Mouse (Mus musculus) MEL (cell line): Measurements from ENCODE around the gene Taar9. TPM values are rescaled to one million over a fixed set of nuclear protein-coding genes. Genes with fewer than 3 reads are reported as not detected.
"Not testable (repeated sequence)": the region's sequence is repeated elsewhere in the genome, so short reads cannot be mapped to it uniquely, and the experiment has no call there.

Source experiments
- DNase-seq: peaks from one replicate; pipeline ENCODE4 v3.0.0; 2011; ENCODE audit warnings: low read depth, low spot score
- H3K27ac ChIP-seq: 2 replicates; pipeline ENCODE4 v1.5.1; 2012; ENCODE audit warnings: low read depth, mild to moderate bottlenecking, control low read depth, low read length, moderate library complexity; ENCODE audit not compliant: control insufficient read depth
- H3K27me3 ChIP-seq, 2 experiments: fragments of 150-350 bp in 1 of 2; sonication (generic) in 1 of 2; 2 replicates each; pipeline ENCODE4 v1.6.1; 2012; ENCODE audit warnings: low read length in 2 of 2, mild to moderate bottlenecking in 2 of 2, improper control_type of control experiment in 1 of 2, moderate library complexity in 1 of 2; ENCODE audit not compliant: insufficient read depth in 2 of 2, control insufficient read depth in 1 of 2
- H3K36me3 ChIP-seq, 2 experiments: 2 replicates each; pipeline ENCODE4 v1.6.1; 2012 to 2014; ENCODE audit warnings: low read length in 2 of 2, improper control_type of control experiment in 1 of 2, inconsistent platforms in 1 of 2, mild to moderate bottlenecking in 1 of 2; ENCODE audit not compliant: insufficient read depth in 2 of 2, control insufficient read depth in 1 of 2
- H3K4me1 ChIP-seq, 2 experiments: fragments of 150-350 bp in 1 of 2; sonication (generic) in 1 of 2; 2 replicates each; pipeline ENCODE4 v1.6.1; 2012; ENCODE audit warnings: low read length in 2 of 2, improper control_type of control experiment in 1 of 2, mild to moderate bottlenecking in 1 of 2; ENCODE audit not compliant: insufficient read depth in 2 of 2, control insufficient read depth in 1 of 2
- H3K4me3 ChIP-seq, 2 experiments: fragments of 150-350 bp in 1 of 2; sonication (generic) in 1 of 2; 2 replicates each; pipeline ENCODE4 v1.5.1; 2012; ENCODE audit warnings: low read depth in 2 of 2, low read length in 2 of 2, mild to moderate bottlenecking in 2 of 2, moderate library complexity in 2 of 2, control low read depth in 1 of 2, improper control_type of control experiment in 1 of 2; ENCODE audit not compliant: control insufficient read depth in 1 of 2, insufficient read depth in 1 of 2
- H3K79me2 ChIP-seq: 2 replicates; pipeline ENCODE4 v1.6.1; 2012; ENCODE audit warnings: mild to moderate bottlenecking, low read length, moderate library complexity; ENCODE audit not compliant: control insufficient read depth, poor library complexity, insufficient read depth
- H3K9ac ChIP-seq: 2 replicates; pipeline ENCODE4 v1.6.1; 2012; ENCODE audit warnings: low read depth, mild to moderate bottlenecking, control low read depth, low read length, moderate library complexity; ENCODE audit not compliant: control insufficient read depth, poor library complexity, severe bottlenecking
- H3K9me3 ChIP-seq: fragments of 150-350 bp; sonication (generic); replicated peaks from 2 replicates; pipeline ENCODE4 v1.6.1; 2012; ENCODE audit warnings: mild to moderate bottlenecking, low read length, improper control_type of control experiment, moderate library complexity; ENCODE audit not compliant: insufficient read depth
- BHLHE40 ChIP-seq: IDR thresholded peaks from 2 replicates; pipeline ENCODE4 v1.6.1; 2012; ENCODE audit warnings: low read depth, mild to moderate bottlenecking, inconsistent platforms, low read length, improper control_type of control experiment, borderline replicate concordance
- CHD2 ChIP-seq: IDR thresholded peaks from 2 replicates; pipeline ENCODE4 v1.6.1; 2011; ENCODE audit warnings: low read length, improper control_type of control experiment
- CTCF ChIP-seq, 3 experiments: IDR thresholded peaks in 2 of 3; conservative IDR thresholded peaks in 1 of 3; 2 replicates each; pipeline ENCODE4 v1.5.1; 2011 to 2012; ENCODE audit warnings: low read length in 3 of 3, low read depth in 2 of 3, mild to moderate bottlenecking in 2 of 3, improper control_type of control experiment in 1 of 3, inconsistent platforms in 1 of 3, mixed read lengths in 1 of 3, moderate library complexity in 1 of 3; ENCODE audit not compliant: control insufficient read depth in 1 of 3, insufficient read depth in 1 of 3, poor library complexity in 1 of 3, severe bottlenecking in 1 of 3
- E2F4 ChIP-seq: IDR thresholded peaks from 2 replicates; pipeline ENCODE4 v1.6.1; 2011; ENCODE audit warnings: low read depth, low read length, improper control_type of control experiment, borderline replicate concordance
- GATA1 ChIP-seq: IDR thresholded peaks from 2 replicates; pipeline ENCODE4 v1.6.1; 2011; ENCODE audit warnings: low read depth, low read length, improper control_type of control experiment
- MAFK ChIP-seq: IDR thresholded peaks from 2 replicates; pipeline ENCODE4 v1.6.1; 2011; ENCODE audit warnings: low read depth, mild to moderate bottlenecking, low read length, improper control_type of control experiment, borderline replicate concordance
- MYC ChIP-seq: IDR thresholded peaks from 2 replicates; pipeline ENCODE4 v1.6.1; 2011; ENCODE audit warnings: low read depth, mild to moderate bottlenecking, low read length, improper control_type of control experiment, moderate library complexity
- NRF1 ChIP-seq: IDR thresholded peaks from 2 replicates; pipeline ENCODE4 v1.6.1; 2014; ENCODE audit warnings: low read depth, mild to moderate bottlenecking, inconsistent platforms, low read length, improper control_type of control experiment, moderate library complexity; ENCODE audit not compliant: poor library complexity, insufficient read depth, severe bottlenecking
- POLR2A ChIP-seq, 2 experiments: IDR thresholded peaks; 2 replicates each; pipeline ENCODE4 v1.6.1; 2011 to 2012; ENCODE audit warnings: low read length in 2 of 2, mild to moderate bottlenecking in 2 of 2, control low read depth in 1 of 2, improper control_type of control experiment in 1 of 2, low read depth in 1 of 2, moderate library complexity in 1 of 2; ENCODE audit not compliant: control insufficient read depth in 1 of 2, insufficient read depth in 1 of 2, poor library complexity in 1 of 2
- POLR2AphosphoS5 ChIP-seq: IDR thresholded peaks from 2 replicates; pipeline ENCODE4 v1.6.1; 2012; ENCODE audit warnings: low read depth, borderline replicate concordance, mild to moderate bottlenecking, inconsistent platforms, low read length, moderate library complexity, mixed read lengths
- RAD21 ChIP-seq: IDR thresholded peaks from 2 replicates; pipeline ENCODE4 v1.6.1; 2011; ENCODE audit warnings: mild to moderate bottlenecking, low read depth, low read length, improper control_type of control experiment
- SMC3 ChIP-seq: IDR thresholded peaks from 2 replicates; pipeline ENCODE4 v1.6.1; 2011; ENCODE audit warnings: low read depth, low read length, improper control_type of control experiment
- TCF12 ChIP-seq: IDR thresholded peaks from 2 replicates; pipeline ENCODE4 v1.6.1; 2014; ENCODE audit warnings: low read depth, mild to moderate bottlenecking, inconsistent platforms, low read length, improper control_type of control experiment, moderate library complexity
- USF1 ChIP-seq: IDR thresholded peaks from 2 replicates; pipeline ENCODE4 v1.6.1; 2014; ENCODE audit warnings: low read depth, mild to moderate bottlenecking, inconsistent platforms, low read length, improper control_type of control experiment, moderate library complexity
- ZC3H11A ChIP-seq: IDR thresholded peaks from 2 replicates; pipeline ENCODE4 v1.6.1; 2012; ENCODE audit warnings: low read depth, mild to moderate bottlenecking, inconsistent platforms, low read length, improper control_type of control experiment
- ZNF384 ChIP-seq: IDR thresholded peaks from 2 replicates; pipeline ENCODE4 v1.6.1; 2012; ENCODE audit warnings: low read depth, mild to moderate bottlenecking, inconsistent platforms, low read length, improper control_type of control experiment
- polyA plus RNA-seq, 2 experiments: library from polyadenylated mRNA; stranded (reverse) in 1 of 2; unstranded in 1 of 2; fragments of >175 nt in 1 of 2; fragments of >200 nt in 1 of 2; gene quantifications; 2 replicates each; pipeline versions ENCODE4 v1.2.1 to v1.2.4; 2012; ENCODE audit warnings: low replicate concordance in 2 of 2, low read depth in 1 of 2; ENCODE audit not compliant: insufficient read length in 2 of 2, insufficient read depth in 1 of 2, missing spikeins in 1 of 2
- total RNA-seq: library from RNA; depleted of rRNA; stranded (reverse); fragments of 300-350 nt; gene quantifications from 2 replicates; pipeline ENCODE4 v1.2.3, GENCODE M21; 2012; rRNA removed

The Taar9 gene
- total RNA-seq = not detected in 2 replicates
- polyA plus RNA-seq = not detected

DNA sequence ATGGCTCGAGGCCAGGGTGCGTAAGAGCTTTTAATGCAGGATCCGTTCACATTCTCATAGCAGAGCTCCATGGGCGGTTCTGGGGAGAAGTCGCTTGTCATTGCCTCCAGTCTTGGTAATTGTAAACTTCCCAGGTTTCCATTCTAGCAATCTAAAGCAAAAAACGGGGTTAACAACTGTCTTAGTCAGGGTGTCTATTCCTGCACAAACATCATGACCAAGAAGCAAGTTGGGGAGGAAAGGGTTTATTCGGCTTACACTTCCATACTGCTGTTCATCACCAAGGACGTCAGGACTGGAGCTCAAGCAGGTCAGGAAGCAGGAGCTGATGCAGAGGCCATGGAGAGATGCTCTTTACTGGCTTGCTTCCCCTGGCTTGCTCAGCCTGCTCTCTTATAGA is at the start of gene Taar9:
Gene Taar9, minus strand, starts transcription at position 101 of the 400 bp plus-strand sequence.
- H3K27ac ChIP-seq = not testable (repeated sequence)

DNA sequence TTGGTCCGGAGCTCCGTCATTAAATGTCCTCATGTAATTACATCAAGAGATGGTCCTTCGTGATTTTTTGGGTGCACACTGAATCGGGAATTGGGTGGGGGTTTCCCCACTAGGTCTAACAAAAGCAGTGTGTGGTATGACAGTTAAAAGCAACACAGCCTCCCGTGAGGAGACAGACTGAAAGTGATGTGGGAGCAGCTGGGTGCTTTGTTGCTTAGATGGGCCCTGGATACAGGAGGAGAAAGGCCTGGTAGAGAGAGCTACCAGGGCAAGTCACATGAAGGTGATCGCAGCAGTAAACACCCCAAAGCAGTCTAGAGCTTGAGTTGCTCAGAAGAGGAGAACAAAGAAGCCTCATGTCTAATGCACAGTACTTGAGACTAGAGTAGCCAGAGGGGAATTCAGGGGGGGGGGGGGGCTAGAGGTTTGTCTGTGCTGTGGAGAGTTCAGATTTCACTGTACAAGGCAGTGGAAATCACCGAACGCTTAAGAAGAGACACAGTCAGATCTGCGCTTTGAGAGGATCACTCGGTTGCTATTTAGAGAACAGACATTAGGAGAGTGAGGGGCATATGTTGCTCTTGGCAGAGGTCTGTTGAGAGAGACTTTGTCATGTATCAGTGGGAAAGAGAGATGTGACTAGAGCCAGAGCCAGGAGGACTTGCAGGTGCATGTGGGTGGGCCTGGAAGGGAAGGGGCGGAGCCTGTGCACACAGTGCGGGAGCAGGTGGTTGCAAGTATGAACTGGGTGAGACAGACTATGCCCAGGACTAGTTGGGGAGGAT is 49.3 kb upstream of the Taar9 start:
- no peak overlapping the region for H3K9ac ChIP-seq
- no peak overlapping the region for H3K27ac ChIP-seq
- no peak for TF ChIP-seq MYC
- no peak for TF ChIP-seq BHLHE40
- TF ChIP-seq GATA1 = no peak
- no peak for TF ChIP-seq SMC3
- no peak for TF ChIP-seq E2F4
- no peak for TF ChIP-seq CTCF (IDR thresholded peaks at IDR 0.05 in 2 of 3, conservative IDR thresholded peaks at IDR 0.05 in 1 of 3; ENCODE audit: control insufficient read depth in 1 of 3, insufficient read depth in 1 of 3, low read depth in 2 of 3, low read length in 3 of 3, poor library complexity in 1 of 3, severe bottlenecking in 1 of 3)
- TF ChIP-seq RAD21 = no peak
- no peak for TF ChIP-seq POLR2A (IDR thresholded peaks at IDR 0.05; ENCODE audit: control insufficient read depth in 1 of 2, insufficient read depth in 1 of 2, low read depth in 1 of 2, low read length in 2 of 2, poor library complexity in 1 of 2)
- no peak for TF ChIP-seq POLR2AphosphoS5
- no peak for TF ChIP-seq CHD2
- TF ChIP-seq NRF1 = no peak
- no peak for TF ChIP-seq TCF12
- TF ChIP-seq MAFK = no peak
- no peak for TF ChIP-seq ZC3H11A
- no peak for TF ChIP-seq ZNF384
- no peak for TF ChIP-seq USF1
- TF ChIP-seq, all 39 proteins: peak for 0
- H3K4me1 ChIP-seq = peaks cover 0 to 2% of the 10 kb centered on the region in 2 experiments; a peak in 1 of 4 replicates
- no peaks in the 10 kb centered on the region for H3K27me3 ChIP-seq
- DNase-seq = no peak
- no peaks in the 10 kb centered on the region for H3K9me3 ChIP-seq
- no peaks in the 10 kb centered on the region for H3K79me2 ChIP-seq
- H3K36me3 ChIP-seq = peaks cover 0 to 5% of the 10 kb centered on the region in 2 experiments; a peak in 2 of 4 replicates
- no peak overlapping the region for H3K4me3 ChIP-seq

More for the DNA sequence above, at the start of gene Taar9:
- not testable (repeated sequence) for H3K27me3 ChIP-seq, H3K9me3 ChIP-seq, H3K9ac ChIP-seq, H3K4me3 ChIP-seq, H3K79me2 ChIP-seq, DNase-seq, H3K4me1 ChIP-seq, H3K36me3 ChIP-seq
